Mouse (Mus musculus) CH12.LX (cell line): ENCODE measurements at regions not wholly inside any gene's neighbourhood (a gene's known extent, or its start where the extent isn't known, plus 50 kb on each side); places are given as distances from the start of the nearest gene placed in this dataset.

Experiments used
- CTCF ChIP-seq, 2 experiments: IDR thresholded peaks in 1 of 2; conservative IDR thresholded peaks in 1 of 2; 2 replicates each; pipeline ENCODE4 v1.5.1; 2011 to 2012; ENCODE audit warnings: low read depth in 2 of 2, low read length in 2 of 2, improper control_type of control experiment in 1 of 2, inconsistent platforms in 1 of 2, mild to moderate bottlenecking in 1 of 2, moderate library complexity in 1 of 2
- EP300 ChIP-seq: IDR thresholded peaks from 2 replicates; pipeline ENCODE4 v1.6.1; 2011; ENCODE audit warnings: low read length, improper control_type of control experiment
- ETS1 ChIP-seq: conservative IDR thresholded peaks from 2 replicates; pipeline ENCODE4 v1.6.1; 2012; ENCODE audit warnings: low read depth, mild to moderate bottlenecking, inconsistent platforms, low read length, improper control_type of control experiment, moderate library complexity
- GABPA ChIP-seq: IDR thresholded peaks from 2 replicates; pipeline ENCODE4 v1.6.1; 2012; ENCODE audit warnings: low read depth, low read length, improper control_type of control experiment, inconsistent platforms; ENCODE audit not compliant: insufficient replicate concordance
- MAFK ChIP-seq: IDR thresholded peaks from 2 replicates; pipeline ENCODE4 v1.6.1; 2011; ENCODE audit warnings: low read length, improper control_type of control experiment; ENCODE audit not compliant: insufficient replicate concordance
- POLR2A ChIP-seq: IDR thresholded peaks from 2 replicates; pipeline ENCODE4 v1.6.1; 2011; ENCODE audit warnings: low read depth, mild to moderate bottlenecking, improper control_type of control experiment, low read length
- RCOR1 ChIP-seq: conservative IDR thresholded peaks from 2 replicates; pipeline ENCODE4 v1.6.1; 2012; ENCODE audit warnings: low read depth, mild to moderate bottlenecking, inconsistent platforms, low read length, improper control_type of control experiment
- USF1 ChIP-seq: IDR thresholded peaks from 2 replicates; pipeline ENCODE4 v1.6.1; 2014; ENCODE audit warnings: low read depth, mild to moderate bottlenecking, inconsistent platforms, low read length, improper control_type of control experiment

- TF ChIP-seq RCOR1 (no peak), GABPA (no peak), CTCF (conservative IDR thresholded peaks at IDR 0.05 in 1 of 2, IDR thresholded peaks at IDR 0.05 in 1 of 2; ENCODE audit: low read depth in 2 of 2, low read length in 2 of 2) (no peak), USF1 (no peak), POLR2A (no peak), MAFK (no peak), ETS1 (no peak), EP300 (no peak)
These were observed 202.8 kb downstream of the Gm19410 start for GRCm38 (mm10) chr8:35968341-35968740.
